Mouse (Mus musculus) kidney, adult 18-20 months (tissue): ENCODE measurements around the gene Pycr2.

Source experiments
- DNase-seq: peaks from one replicate; pipeline ENCODE4 v3.0.0; 2021

Pycr2 gene

GRCm38 (mm10) chr1:180942166-180943031 lies 38.3 kb downstream of the Pycr2 start, which contains the start of gene Tmem63a:
Tmem63a (plus strand) TSS chr1:180942344.
- peak; percentile 89 for DNase-seq

DNA sequence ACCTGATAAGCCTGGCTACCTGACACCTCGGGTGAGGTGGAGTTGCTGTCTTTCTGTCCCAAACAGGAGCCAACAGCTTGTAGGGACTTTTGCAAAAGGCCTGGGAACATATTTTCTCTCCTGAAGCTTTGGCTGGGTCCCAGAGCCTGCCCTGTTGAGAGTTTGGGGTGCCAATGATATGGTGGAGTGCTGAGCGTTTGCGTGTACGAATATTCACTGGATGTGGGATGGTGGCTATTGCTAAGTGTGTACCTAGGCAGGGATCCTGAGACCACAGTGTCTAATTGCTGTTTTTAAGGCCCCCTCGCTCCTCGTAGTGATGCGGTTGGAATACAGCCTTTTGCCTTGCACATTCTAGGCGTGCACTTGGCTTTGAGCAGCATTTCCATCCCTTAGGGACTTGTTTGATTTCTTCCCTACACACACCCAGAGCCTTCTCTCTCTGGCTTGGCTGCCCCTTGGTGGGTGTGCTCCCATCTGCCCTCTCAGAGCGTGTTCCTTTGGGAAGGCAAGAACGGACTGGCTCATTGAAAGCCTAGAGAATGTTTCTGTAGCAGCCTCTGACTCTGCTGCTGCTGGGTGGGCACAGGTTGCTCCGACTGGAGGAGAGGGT lies 39.0 kb downstream of the Pycr2 start:
- DNase-seq: no peak

DNA sequence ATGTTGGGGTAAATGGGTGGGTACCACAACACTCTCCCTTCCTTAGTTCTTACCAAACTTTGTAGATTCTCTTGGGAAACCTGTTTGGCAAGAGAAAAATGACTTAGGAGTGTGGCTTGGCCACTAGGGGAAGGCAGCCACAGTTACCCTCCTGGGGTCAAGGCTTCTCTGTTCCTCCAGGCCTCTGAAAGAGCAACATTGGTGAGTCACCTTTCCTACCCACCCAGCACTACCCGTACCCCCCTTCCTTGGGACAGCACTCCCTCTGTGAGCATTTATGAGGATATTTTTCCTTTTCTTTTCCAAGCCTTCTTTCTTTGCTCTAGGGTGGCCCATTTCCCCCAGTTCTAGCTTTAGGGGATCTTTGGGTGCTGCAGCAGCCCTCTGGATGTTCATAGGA lies 39.8 kb downstream of the Pycr2 start:
- DNase-seq: no peak

GRCm38 (mm10) chr1:180944553-180944952 lies 40.5 kb downstream of the Pycr2 start:
- DNase-seq: no peak

DNA sequence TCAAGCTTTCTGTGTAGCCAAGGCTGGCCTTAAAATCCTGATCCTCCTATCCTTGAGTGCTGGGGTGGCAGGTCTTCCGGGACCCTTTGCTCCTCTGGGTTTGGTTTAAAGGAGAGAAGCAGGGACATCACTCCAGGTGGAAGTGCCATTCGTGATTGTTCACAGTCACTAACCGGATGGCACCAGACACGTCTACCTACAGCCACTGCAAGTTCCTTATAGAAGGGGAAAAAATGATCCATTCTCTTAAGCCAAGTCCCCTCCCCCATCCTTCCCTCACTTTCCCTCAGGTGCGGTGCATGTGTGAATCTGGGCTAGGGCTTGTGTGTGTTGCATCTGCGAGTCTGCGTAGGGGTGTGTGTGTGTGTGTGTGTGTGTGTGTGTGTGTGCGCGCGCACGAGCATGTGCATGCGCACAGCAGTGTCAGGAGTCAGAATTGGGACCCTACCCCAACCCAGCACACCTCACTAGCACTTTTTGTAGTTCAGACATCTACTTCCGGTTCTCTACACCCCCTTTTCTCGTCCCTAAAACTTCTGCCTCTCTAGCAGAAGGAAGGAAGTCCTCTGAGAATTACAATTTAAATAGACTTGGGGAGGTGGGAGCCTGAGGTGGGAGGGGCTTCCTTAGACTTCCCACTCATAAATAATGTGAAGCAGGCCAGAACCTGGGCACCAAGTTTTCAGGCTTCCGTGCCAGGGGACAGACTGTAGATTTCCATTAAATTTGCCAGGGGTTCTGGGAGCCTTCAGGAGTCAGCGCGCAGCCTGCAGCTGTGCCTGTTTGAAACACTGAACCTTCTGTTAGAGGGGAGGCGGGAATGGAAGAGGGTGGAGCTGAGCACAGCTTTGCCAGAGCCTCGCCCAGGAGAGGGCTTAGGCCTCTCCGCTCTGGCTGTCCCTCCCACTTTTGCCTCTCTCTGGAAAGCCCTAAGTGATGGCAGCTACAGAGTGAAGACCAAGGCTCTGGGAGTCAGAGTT lies 41.2 kb downstream of the Pycr2 start:
- DNase-seq: no peak

DNA sequence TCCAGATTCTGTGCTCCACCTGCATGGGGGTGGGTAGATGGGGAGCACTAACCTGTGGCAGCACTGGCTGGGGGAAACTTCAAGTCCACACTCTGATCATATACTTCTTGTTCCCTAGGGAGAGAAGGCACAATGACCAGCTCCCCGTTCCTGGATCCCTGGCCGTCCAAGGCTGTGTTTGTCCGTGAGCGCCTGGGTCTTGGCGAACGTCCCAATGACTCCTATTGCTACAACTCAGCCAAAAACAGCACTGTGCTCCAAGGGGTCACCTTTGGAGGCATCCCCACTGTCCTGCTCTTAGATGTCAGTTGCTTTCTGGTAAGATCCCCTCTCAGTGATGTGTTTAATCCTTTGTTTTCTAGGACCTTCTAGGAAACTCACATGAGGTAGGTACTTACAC lies 42.4 kb downstream of the Pycr2 start:
- no peak for DNase-seq

DNA sequence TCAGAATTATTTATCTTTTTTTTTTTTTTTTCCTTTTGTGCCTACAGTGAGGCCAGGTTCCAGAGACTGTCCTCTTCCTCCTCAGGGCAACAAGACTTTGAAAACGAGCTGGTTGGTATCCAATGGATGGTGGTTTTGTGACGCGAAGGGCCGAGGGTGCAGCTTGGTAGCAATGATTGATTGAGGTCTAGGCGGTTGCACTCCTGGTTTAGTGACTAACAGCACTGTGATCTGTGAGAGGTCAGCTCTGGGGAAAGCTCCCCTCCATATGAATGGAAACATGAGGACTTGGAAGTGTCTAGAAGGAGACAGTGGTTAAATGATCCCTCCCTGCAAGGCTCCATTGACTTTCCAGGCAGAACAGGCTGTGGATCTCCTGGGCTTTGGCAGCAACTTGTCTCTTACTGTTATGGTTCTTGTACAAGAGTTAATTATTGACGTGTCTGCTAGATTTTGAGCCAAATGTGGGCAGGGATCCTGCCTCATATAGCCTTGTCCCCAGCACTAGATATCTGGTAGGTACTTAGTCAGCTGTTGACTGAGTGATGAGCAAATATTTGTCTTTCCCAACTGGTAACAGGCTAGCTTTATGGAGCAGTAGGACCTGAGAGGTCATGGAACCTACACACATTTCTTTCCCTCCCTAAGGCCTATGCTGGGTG lies 48.1 kb downstream of the Pycr2 start:
- no peak for DNase-seq

DNA sequence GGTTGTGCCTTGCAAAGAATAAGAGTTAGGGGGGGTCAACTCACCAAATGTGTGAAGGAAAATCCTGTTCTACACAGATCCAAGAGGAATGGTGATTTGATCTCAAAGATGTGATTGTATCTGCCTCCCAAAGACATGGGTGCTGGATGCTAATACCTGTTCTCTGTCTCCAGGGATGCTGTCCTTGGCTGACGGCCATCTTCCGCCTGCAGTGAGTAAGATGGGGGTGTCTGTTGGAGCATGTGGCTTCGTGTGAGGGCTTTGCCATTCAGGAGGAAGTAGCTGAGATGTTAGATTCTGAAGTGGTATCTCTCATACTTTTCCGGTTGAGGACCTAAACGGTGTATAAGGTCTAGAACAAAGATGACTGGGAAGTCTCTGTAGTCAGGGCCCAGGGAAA lies 48.7 kb downstream of the Pycr2 start:
- DNase-seq: no peak

DNA sequence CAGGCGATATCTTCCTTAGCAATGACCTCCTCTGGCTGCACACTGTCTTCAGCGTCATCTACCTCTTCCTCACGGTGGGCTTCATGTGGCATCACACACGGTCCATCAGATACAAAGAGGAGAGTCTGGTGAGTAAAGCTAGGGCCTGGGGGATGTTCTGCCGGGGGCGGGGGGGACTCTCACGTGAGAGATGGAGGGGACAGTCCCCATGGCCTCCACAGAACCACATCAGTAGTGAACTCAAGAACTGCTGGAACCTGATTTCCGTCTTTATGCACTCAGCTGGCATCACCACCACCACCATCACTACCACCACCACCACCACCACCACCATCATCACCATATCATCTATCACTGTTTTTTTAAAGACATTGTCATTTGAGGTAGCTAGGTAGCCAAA lies 52.3 kb downstream of the Pycr2 start:
- DNase-seq: no peak

DNA sequence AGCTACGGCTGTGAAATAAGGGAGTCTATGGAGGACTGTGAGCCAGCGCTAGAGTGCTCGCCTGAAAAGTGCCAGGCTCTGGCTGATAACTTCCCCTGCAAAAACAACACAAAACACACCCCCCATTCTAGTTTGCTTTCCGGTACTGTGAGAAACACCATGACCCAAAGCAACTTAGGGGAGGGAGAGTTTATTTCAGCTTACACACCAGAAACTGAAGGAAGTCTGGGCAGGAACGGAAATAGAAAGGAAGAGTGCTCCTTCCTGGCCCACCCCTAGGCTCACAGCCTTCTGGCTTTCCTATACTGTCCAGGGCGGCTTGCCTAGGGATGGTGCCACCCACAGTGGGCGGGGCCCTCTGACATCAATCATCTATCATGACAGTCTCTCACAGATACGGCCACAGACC lies 52.9 kb downstream of the Pycr2 start:
- DNase-seq: peak; percentile 68
